Mouse (Mus musculus): Measurements from ENCODE around the gene Cntnap5c. TPM values are rescaled to one million over a fixed set of nuclear protein-coding genes. Genes with fewer than 3 reads are reported as not detected.

Cntnap5c gene
- total and polyA plus RNA-seq, 2 experiments from 2014 or later: 2.4 to 6.9 TPM

GRCm38 (mm10) chr17:57887742-57888389 lies 118.5 kb downstream of the Cntnap5c start:
- 77% methylated on average over 4 of the region's 4 CpGs for WGBS
- no peak for TF ChIP-seq CTCF (IDR thresholded peaks at IDR 0.05; ENCODE audit: low read depth)
- Histone ChIP-seq H3K9ac (replicated peaks; ENCODE audit: low read length) (no peak overlapping the region), H3K9me3 (ENCODE audit: low read length) (no peaks in the 10 kb centered on the region), H3K4me1 (ENCODE audit: insufficient read depth, low read length) (no peaks in the 10 kb centered on the region), H3K27me3 (ENCODE audit: insufficient read depth, low read length) (no peaks in the 10 kb centered on the region), H3K4me3 (ENCODE audit: low read length) (no peak overlapping the region), H3K27ac (no peak overlapping the region), H3K36me3 (ENCODE audit: insufficient read depth, low read length) (no peaks in the 10 kb centered on the region), H3K4me2 (ENCODE audit: low read depth, low read length) (no peak overlapping the region)
- ATAC-seq (no peak), DNase-seq (ENCODE audit: low spot score) (no peak)

GRCm38 (mm10) chr17:57911770-57912293 lies 142.5 kb downstream of the Cntnap5c start:
- Histone ChIP-seq H3K4me1 (ENCODE audit: insufficient read depth, low read length) (no peaks in the 10 kb centered on the region), H3K4me3 (ENCODE audit: low read length) (no peak overlapping the region), H3K27me3 (ENCODE audit: insufficient read depth, low read length) (no peaks in the 10 kb centered on the region), H3K9ac (replicated peaks; ENCODE audit: low read length) (no peak overlapping the region), H3K36me3 (ENCODE audit: insufficient read depth, low read length) (no peaks in the 10 kb centered on the region), H3K9me3 (ENCODE audit: low read length) (no peaks in the 10 kb centered on the region), H3K27ac (no peak overlapping the region), H3K4me2 (ENCODE audit: low read depth, low read length) (no peak overlapping the region)
- ATAC-seq: no peak
- no peak for TF ChIP-seq CTCF (IDR thresholded peaks at IDR 0.05; ENCODE audit: low read depth)
- DNase-seq (ENCODE audit: low spot score): no peak

- Histone ChIP-seq H3K27me3 (ENCODE audit: insufficient read depth, low read length) (no peaks in the 10 kb centered on the region), H3K9ac (replicated peaks; ENCODE audit: low read length) (no peak overlapping the region), H3K9me3 (ENCODE audit: low read length) (no peaks in the 10 kb centered on the region), H3K4me3 (ENCODE audit: low read length) (no peak overlapping the region), H3K36me3 (ENCODE audit: insufficient read depth, low read length) (no peaks in the 10 kb centered on the region), H3K27ac (no peak overlapping the region), H3K4me1 (ENCODE audit: insufficient read depth, low read length) (no peaks in the 10 kb centered on the region), H3K4me2 (ENCODE audit: low read depth, low read length) (no peak overlapping the region)
- WGBS: 83% methylated on average over 3 of the region's 3 CpGs
- DNase-seq (ENCODE audit: low spot score) (peak; percentile 1), ATAC-seq (no peak)
- no peak for TF ChIP-seq CTCF (IDR thresholded peaks at IDR 0.05; ENCODE audit: low read depth)
These were observed 214.9 kb downstream of the Cntnap5c start for GRCm38 (mm10) chr17:57984230-57984629.

GRCm38 (mm10) chr17:57988420-57988819 lies 219.1 kb downstream of the Cntnap5c start:
- Histone ChIP-seq H3K9ac (replicated peaks; ENCODE audit: low read length) (no peak overlapping the region), H3K27me3 (ENCODE audit: insufficient read depth, low read length) (no peaks in the 10 kb centered on the region), H3K27ac (no peak overlapping the region), H3K9me3 (ENCODE audit: low read length) (no peaks in the 10 kb centered on the region), H3K4me1 (ENCODE audit: insufficient read depth, low read length) (no peaks in the 10 kb centered on the region), H3K4me2 (ENCODE audit: low read depth, low read length) (no peak overlapping the region), H3K4me3 (ENCODE audit: low read length) (no peak overlapping the region), H3K36me3 (ENCODE audit: insufficient read depth, low read length) (no peaks in the 10 kb centered on the region)
- peak; percentile 7 for DNase-seq (ENCODE audit: low spot score)
- peak; percentile 36 for TF ChIP-seq CTCF (IDR thresholded peaks at IDR 0.05; ENCODE audit: low read depth)
- 61% methylated on average over 2 of the region's 2 CpGs for WGBS
- ATAC-seq: no peak

- DNase-seq (ENCODE audit: low spot score) (no peak), ATAC-seq (no peak)
- Histone ChIP-seq H3K4me2 (ENCODE audit: low read depth, low read length) (no peak overlapping the region), H3K4me1 (ENCODE audit: insufficient read depth, low read length) (no peaks in the 10 kb centered on the region), H3K27ac (no peak overlapping the region), H3K27me3 (ENCODE audit: insufficient read depth, low read length) (no peaks in the 10 kb centered on the region), H3K4me3 (ENCODE audit: low read length) (no peak overlapping the region), H3K36me3 (ENCODE audit: insufficient read depth, low read length) (no peaks in the 10 kb centered on the region), H3K9ac (replicated peaks; ENCODE audit: low read length) (no peak overlapping the region), H3K9me3 (ENCODE audit: low read length) (no peaks in the 10 kb centered on the region)
- TF ChIP-seq CTCF (IDR thresholded peaks at IDR 0.05; ENCODE audit: low read depth): no peak
- WGBS: 23% methylated on average over 1 of the region's 1 CpGs
These were observed 227.1 kb downstream of the Cntnap5c start for GRCm38 (mm10) chr17:57996461-57996860.

- H3K27me3 ChIP-seq (ENCODE audit: insufficient read depth, low read length): no peaks in the 10 kb centered on the region
- no peaks in the 10 kb centered on the region for H3K9me3 ChIP-seq (ENCODE audit: low read length)
- no peak for DNase-seq (ENCODE audit: low spot score)
- 86% methylated on average over 2 of the region's 2 CpGs for WGBS
- no peak for ATAC-seq
- H3K4me2 ChIP-seq (ENCODE audit: low read depth, low read length): no peak overlapping the region
- no peak for TF ChIP-seq CTCF (IDR thresholded peaks at IDR 0.05; ENCODE audit: low read depth)
- no peak overlapping the region for H3K27ac ChIP-seq
- H3K4me3 ChIP-seq (ENCODE audit: low read length): no peak overlapping the region
- H3K9ac ChIP-seq (replicated peaks; ENCODE audit: low read length): no peak overlapping the region
- H3K36me3 ChIP-seq (ENCODE audit: insufficient read depth, low read length): no peaks in the 10 kb centered on the region
- H3K4me1 ChIP-seq (ENCODE audit: insufficient read depth, low read length): no peaks in the 10 kb centered on the region
These were observed 229.7 kb downstream of the Cntnap5c start for GRCm38 (mm10) chr17:57999080-57999479.

GRCm38 (mm10) chr17:58002845-58003244 lies 233.5 kb downstream of the Cntnap5c start:
- H3K9me3 ChIP-seq (ENCODE audit: low read length): no peaks in the 10 kb centered on the region
- no peak overlapping the region for H3K27ac ChIP-seq
- no peaks in the 10 kb centered on the region for H3K4me1 ChIP-seq (ENCODE audit: insufficient read depth, low read length)
- no peak for ATAC-seq
- H3K36me3 ChIP-seq (ENCODE audit: insufficient read depth, low read length): no peaks in the 10 kb centered on the region
- H3K27me3 ChIP-seq (ENCODE audit: insufficient read depth, low read length): no peaks in the 10 kb centered on the region
- no peak overlapping the region for H3K4me2 ChIP-seq (ENCODE audit: low read depth, low read length)
- H3K4me3 ChIP-seq (ENCODE audit: low read length): no peak overlapping the region
- no peak for DNase-seq (ENCODE audit: low spot score)
- no peak overlapping the region for H3K9ac ChIP-seq (replicated peaks; ENCODE audit: low read length)
- WGBS: 80% methylated on average over 5 of the region's 5 CpGs
- TF ChIP-seq CTCF (IDR thresholded peaks at IDR 0.05; ENCODE audit: low read depth): no peak

All from hindbrain, postnatal 0 days (tissue).